Mouse (Mus musculus): ENCODE measurements around the gene Sik1.
A peak's percentile ranks its signal among the peaks of the same experiment; 100 is the strongest.

Gene Sik1

GRCm38 (mm10) chr17:31856519-31857160 is 1.0 kb upstream of the Sik1 start:
- DNase-seq (ENCODE audit: extremely low spot score, low spot score), result peak; percentile 58

GRCm38 (mm10) chr17:31854770-31855596 is 621 bp downstream of the Sik1 start:
- DNase-seq (ENCODE audit: extremely low spot score, low spot score), result peak; percentile 69

GRCm38 (mm10) chr17:31853448-31854188 is 2.0 kb downstream of the Sik1 start:
- DNase-seq (ENCODE audit: extremely low spot score, low spot score), result no peak

GRCm38 (mm10) chr17:31852782-31853447 is 2.7 kb downstream of the Sik1 start:
- no peak for DNase-seq (ENCODE audit: extremely low spot score, low spot score)

- DNase-seq (ENCODE audit: extremely low spot score, low spot score), result no peak
These were observed 3.7 kb downstream of the Sik1 start for GRCm38 (mm10) chr17:31851816-31852476.

- no peak for DNase-seq (ENCODE audit: extremely low spot score, low spot score)
These were observed 5.1 kb downstream of the Sik1 start for GRCm38 (mm10) chr17:31850457-31850980.

- no peak for DNase-seq (ENCODE audit: extremely low spot score, low spot score)
These were observed 8.6 kb downstream of the Sik1 start for GRCm38 (mm10) chr17:31846970-31847369.

GRCm38 (mm10) chr17:31846352-31846751 is 9.3 kb downstream of the Sik1 start:
- no peak for DNase-seq (ENCODE audit: extremely low spot score, low spot score)

- DNase-seq (ENCODE audit: extremely low spot score, low spot score), result no peak
These were observed 11.7 kb downstream of the Sik1 start for GRCm38 (mm10) chr17:31843891-31844290.

GRCm38 (mm10) chr17:31842930-31843822 is 12.4 kb downstream of the Sik1 start:
- DNase-seq (ENCODE audit: extremely low spot score, low spot score), result no peak

GRCm38 (mm10) chr17:31841842-31842611 is 13.6 kb downstream of the Sik1 start:
- no peak for DNase-seq (ENCODE audit: extremely low spot score, low spot score)

GRCm38 (mm10) chr17:31841453-31841841 is 14.2 kb downstream of the Sik1 start:
- no peak for DNase-seq (ENCODE audit: extremely low spot score, low spot score)

GRCm38 (mm10) chr17:31840423-31841003 is 15.1 kb downstream of the Sik1 start:
- DNase-seq (ENCODE audit: extremely low spot score, low spot score), result no peak

- DNase-seq (ENCODE audit: extremely low spot score, low spot score), result no peak
These were observed 18.8 kb downstream of the Sik1 start for GRCm38 (mm10) chr17:31836772-31837171.

- DNase-seq (ENCODE audit: extremely low spot score, low spot score), result no peak
These were observed 19.4 kb downstream of the Sik1 start for GRCm38 (mm10) chr17:31836264-31836607.

GRCm38 (mm10) chr17:31835528-31836263 is 19.9 kb downstream of the Sik1 start:
- DNase-seq (ENCODE audit: extremely low spot score, low spot score), result no peak

- DNase-seq (ENCODE audit: extremely low spot score, low spot score), result no peak
These were observed 21.1 kb downstream of the Sik1 start for GRCm38 (mm10) chr17:31834320-31835065.

All from neural tube, embryonic 10.5 days (tissue).